8 mouse cellular contexts compared by ENCODE assay signal in the genomic region with DNA sequence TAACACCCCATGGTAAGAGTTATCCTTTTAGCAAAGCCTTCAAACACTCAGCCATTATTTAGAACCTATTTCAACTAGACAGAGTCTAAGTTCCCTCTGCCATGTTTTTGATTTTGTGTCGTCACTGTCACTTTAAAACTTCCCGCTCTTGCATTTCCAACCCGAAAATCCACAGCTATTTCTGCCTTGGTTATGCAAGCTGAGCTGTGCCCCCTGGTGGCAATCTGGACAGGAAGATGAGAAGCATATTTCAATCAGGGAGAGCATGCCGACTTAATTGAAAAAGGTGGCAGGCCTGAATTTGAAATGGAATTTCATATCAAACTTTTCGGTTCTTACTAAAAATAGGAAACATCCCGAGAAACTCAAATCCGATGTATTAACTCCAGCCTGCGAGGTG. TPM values are rescaled to one million over a fixed set of nuclear protein-coding genes. Genes with fewer than 3 reads are reported as not detected.
DNase-seq lines count a peak whose midpoint lies in the region; ATAC-seq and TF ChIP-seq lines count a peak whose summit lies in the region.

No protein-coding gene starts in this region.

- peak; percentile 51 for TF ChIP-seq CTCF in gastrocnemius, adult 2 months (IDR thresholded peaks at IDR 0.05)

- no peak for DNase-seq in gastrocnemius, adult 2 months
- no peak for DNase-seq in gastrocnemius, adult 18-20 months (ENCODE audit: low spot score)
- DNase-seq in 416B (ENCODE audit: low read depth): peak; percentile 42
- DNase-seq in frontal cortex, postnatal 10 days (ENCODE audit: low spot score in 2 of 2): peak; percentile 48 to 68
- peak; percentile 36 to 49 for DNase-seq in left cerebral cortex, postnatal 36 days (ENCODE audit: low spot score in 2 of 2)
- DNase-seq in retina, postnatal 1 day: peak; percentile 64

- H3K36me3 ChIP-seq in heart, embryonic 12.5 days: peaks cover 29% of the 10 kb centered on the region

- no peak overlapping the region for H3K4me2 ChIP-seq in heart, embryonic 12.5 days

- no peaks in the 10 kb centered on the region for H3K9me3 ChIP-seq in heart, embryonic 12.5 days (replicated peaks)

- no peaks in the 10 kb centered on the region for H3K4me1 ChIP-seq in heart, embryonic 12.5 days (replicated peaks)

- ATAC-seq in cerebellum, adult (ENCODE audit: insufficient number of reproducible peaks, low FRiP score, low TSS enrichment): peak; percentile 75
- no peak for ATAC-seq in heart, embryonic 12.5 days (ENCODE audit: insufficient number of reproducible peaks, low FRiP score)

- H3K27ac ChIP-seq in gastrocnemius, adult 2 months: no peak overlapping the region
- H3K27ac ChIP-seq in heart, embryonic 12.5 days (ENCODE audit: poor library complexity, severe bottlenecking): no peak overlapping the region

- no peak overlapping the region for H3K9ac ChIP-seq in heart, embryonic 12.5 days

- no peak overlapping the region for H3K4me3 ChIP-seq in gastrocnemius, adult 2 months
- no peak overlapping the region for H3K4me3 ChIP-seq in heart, embryonic 12.5 days

- intact Hi-C loops in gastrocnemius, adult 2 months (cut with DNase I): no loop called here
- intact Hi-C loops in left cerebral cortex, postnatal 36 days (cut with DNase I): no loop called here

- H3K27me3 ChIP-seq in heart, embryonic 12.5 days (replicated peaks): no peaks in the 10 kb centered on the region

- WGBS in heart, embryonic 12.5 days: 77% methylated on average over 8 of the region's 8 CpGs

RNA-seq across cellular contexts. Expression of a gene that starts 35.6 kb away (rescaled TPM):
- total RNA-seq in gastrocnemius, adult 2 months (2021): not detected
- total RNA-seq in gastrocnemius, adult 18-20 months (2021): under 1 TPM in 1 of 2 experiments, not detected in 1; 0.34 TPM
- total RNA-seq in left cerebral cortex, postnatal 36 days (2021): 1 to 10 TPM; 1.4 to 1.6 TPM
- 45.6 and 48.2 TPM in 2 replicates for polyA plus RNA-seq in heart, embryonic 12.5 days (2016; fragmentation: Nextera tagmentation; extraction: Ambion mirVana)

Comparison
In these comparisons a context has a peak if more than half of its experiments do, and no peak if none do; other contexts are left out.
1. DNase-seq: peak in 416B (single experiment), frontal cortex, postnatal 10 days (2 of 2), left cerebral cortex, postnatal 36 days (2 of 2) and retina, postnatal 1 day (single experiment); none in gastrocnemius, adult 2 months (single experiment) and gastrocnemius, adult 18-20 months (single experiment).